Mouse (Mus musculus): Measurements from ENCODE around the gene Otop2. TPM values are rescaled to one million over a fixed set of nuclear protein-coding genes. Genes with fewer than 3 reads are reported as not detected.

Otop2 gene
- not detected in 2 replicates for polyA plus RNA-seq (2015; fragmentation: Nextera tagmentation; extraction: Ambion mirVana)

DNA sequence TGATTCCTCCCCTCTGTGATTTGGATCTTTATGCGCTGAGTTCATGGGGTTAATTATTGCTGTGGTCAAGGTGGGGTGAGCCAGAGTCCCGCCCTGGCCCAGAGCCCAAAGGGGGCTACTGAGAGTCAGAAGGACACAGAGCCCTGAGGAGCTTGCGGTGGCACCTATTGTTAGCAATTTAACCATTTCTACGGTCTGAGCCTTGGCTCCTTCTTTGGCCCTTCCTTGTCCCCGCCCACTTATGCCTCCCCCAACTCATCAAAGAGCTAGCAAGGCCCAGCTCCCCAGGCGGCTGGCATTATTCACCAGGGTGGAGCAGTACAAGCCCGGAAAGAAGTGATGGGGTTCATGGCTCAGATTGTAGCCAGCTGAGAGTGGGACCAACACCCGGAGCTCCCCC lies at the start of gene Otop2:
Otop2 (plus strand) TSS at position 301 of the 400 bp plus-strand sequence.

GRCm38 (mm10) chr11:115267061-115267883 lies 39.7 kb upstream of the Otop2 start, which contains the start of gene Grin2c:
TSS of gene Grin2c (minus strand) at chr11:115267243.

GRCm38 (mm10) chr11:115276780-115277603 lies 30.0 kb upstream of the Otop2 start, which contains the start of gene Fdxr:
TSS of gene Fdxr (minus strand) at chr11:115277050.

DNA sequence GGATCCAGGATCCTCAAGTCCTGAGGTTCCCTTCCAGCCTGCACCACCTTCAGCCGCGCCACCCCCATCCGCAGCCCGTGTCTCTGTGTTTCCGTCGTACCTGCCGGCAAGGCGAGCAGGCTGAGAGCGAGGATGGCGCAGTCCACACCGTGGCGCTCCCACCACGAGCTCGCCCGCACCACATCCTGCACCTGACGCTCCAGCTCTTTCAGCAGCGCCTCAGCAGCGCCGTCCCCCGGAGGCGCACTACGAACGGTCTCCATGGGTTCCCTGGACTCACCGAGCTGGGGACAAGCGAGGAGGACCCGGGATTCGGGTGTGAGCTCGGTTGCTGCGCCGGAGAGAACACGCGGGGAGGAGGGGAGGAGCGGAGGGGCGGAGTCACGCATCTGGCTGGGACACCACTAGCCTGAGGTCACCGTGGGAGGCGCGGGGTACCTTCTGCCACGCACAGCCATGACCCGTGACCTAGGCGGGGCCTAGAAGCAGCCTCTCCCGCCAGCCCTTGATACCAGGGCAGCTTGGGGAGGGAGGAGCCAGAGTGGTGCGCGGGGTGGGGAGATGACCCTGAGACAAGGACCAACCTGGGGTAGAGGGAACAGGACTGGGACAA lies 9.6 kb upstream of the Otop2 start, which contains the start of gene Fads6:
Fads6 (minus strand) TSS at position 450 of the 613 bp plus-strand sequence.

DNA sequence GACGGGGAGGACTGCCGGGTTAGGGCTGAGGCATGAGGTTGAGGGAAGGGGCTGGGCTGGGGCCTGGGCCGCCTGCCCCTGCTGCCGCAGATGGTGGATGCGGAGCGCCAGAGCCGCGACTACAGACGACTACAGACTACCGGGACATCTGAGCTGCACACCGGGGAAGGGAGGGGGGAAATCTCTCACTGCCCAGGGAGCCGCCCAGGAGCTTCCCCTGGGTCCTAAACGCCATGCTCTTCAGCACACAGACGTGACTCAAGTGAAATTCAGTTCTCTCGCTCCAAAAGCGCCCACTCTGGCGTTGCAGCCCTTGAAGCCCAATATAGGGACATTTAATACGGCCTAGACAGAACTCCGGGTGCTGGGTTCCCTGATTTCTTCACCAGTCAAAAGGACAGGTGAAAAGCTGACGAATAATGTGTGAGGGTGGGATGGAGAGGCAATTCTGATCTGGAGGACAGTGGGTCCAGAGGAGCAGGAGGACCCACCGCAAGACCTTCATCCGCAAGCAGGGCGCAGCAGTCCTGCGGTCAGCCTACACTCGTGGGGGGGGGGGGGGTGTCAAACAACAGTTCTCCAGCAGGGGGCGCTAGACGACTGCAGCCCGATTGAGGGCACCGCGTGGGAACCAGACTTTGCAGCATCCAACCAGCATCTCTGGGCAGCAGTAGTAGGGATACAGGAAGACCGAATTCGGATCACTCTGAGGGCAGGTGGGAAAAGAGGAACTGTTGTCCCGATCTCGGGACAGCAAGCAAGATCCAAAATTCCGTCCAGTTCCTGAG lies 15.1 kb downstream of the Otop2 start, which contains the start of gene Ush1g:
Ush1g (minus strand) TSS at position 136 of the 788 bp plus-strand sequence.

GRCm38 (mm10) chr11:115334531-115334930 lies 27.6 kb downstream of the Otop2 start, which contains the start of gene Otop3:
TSS of gene Otop3 (plus strand) at chr11:115334731.

GRCm38 (mm10) chr11:115367395-115367944 lies 60.5 kb downstream of the Otop2 start, which contains the start of gene Hid1:
TSS of gene Hid1 (minus strand) at chr11:115367756.

Other genes with a start within 250 kb of the Otop2 start
- gene Cd300e, start 245.0 kb upstream of the Otop2 start, polyA plus RNA-seq (2015; fragmentation: Nextera tagmentation; extraction: Ambion mirVana), result 0.22 TPM in 1 of 2 replicates, not detected in the other
- gene Rab37, start 215.7 kb upstream of the Otop2 start, polyA plus RNA-seq (2015; fragmentation: Nextera tagmentation; extraction: Ambion mirVana), result 0.80 and 1.4 TPM in 2 replicates
- gene Cd300lf, start 173.2 kb upstream of the Otop2 start, polyA plus RNA-seq (2015; fragmentation: Nextera tagmentation; extraction: Ambion mirVana), result 2.1 and 3.0 TPM in 2 replicates
- 38.7 and 39.4 TPM in 2 replicates for gene Slc9a3r1, start 143.8 kb upstream of the Otop2 start, polyA plus RNA-seq (2015; fragmentation: Nextera tagmentation; extraction: Ambion mirVana)
- gene Tmem104, start 119.7 kb upstream of the Otop2 start, polyA plus RNA-seq (2015; fragmentation: Nextera tagmentation; extraction: Ambion mirVana), result 10.0 and 10.9 TPM in 2 replicates
- 20.1 and 32.7 TPM in 2 replicates for gene Nat9, start 119.3 kb upstream of the Otop2 start, polyA plus RNA-seq (2015; fragmentation: Nextera tagmentation; extraction: Ambion mirVana)
- gene Grin2c, start 39.9 kb upstream of the Otop2 start, polyA plus RNA-seq (2015; fragmentation: Nextera tagmentation; extraction: Ambion mirVana), result 0.28 and 0.81 TPM in 2 replicates
- gene Fdxr, start 30.1 kb upstream of the Otop2 start, polyA plus RNA-seq (2015; fragmentation: Nextera tagmentation; extraction: Ambion mirVana), result 197 and 648 TPM in 2 replicates
- gene Fads6, start 9.5 kb upstream of the Otop2 start, polyA plus RNA-seq (2015; fragmentation: Nextera tagmentation; extraction: Ambion mirVana), result 2.4 and 5.1 TPM in 2 replicates
- gene Ush1g, start 14.9 kb downstream of the Otop2 start, polyA plus RNA-seq (2015; fragmentation: Nextera tagmentation; extraction: Ambion mirVana), result 0.25 and 0.33 TPM in 2 replicates
- gene Otop3, start 27.6 kb downstream of the Otop2 start, polyA plus RNA-seq (2015; fragmentation: Nextera tagmentation; extraction: Ambion mirVana), result 0.06 and 0.72 TPM in 2 replicates
- 20.9 and 34.4 TPM in 2 replicates for gene Hid1, start 60.6 kb downstream of the Otop2 start, polyA plus RNA-seq (2015; fragmentation: Nextera tagmentation; extraction: Ambion mirVana)
- gene Cdr2l, start 74.8 kb downstream of the Otop2 start, polyA plus RNA-seq (2015; fragmentation: Nextera tagmentation; extraction: Ambion mirVana), result 14.3 and 16.0 TPM in 2 replicates
- 196 and 213 TPM in 2 replicates for gene Mrpl58, start 96.6 kb downstream of the Otop2 start, polyA plus RNA-seq (2015; fragmentation: Nextera tagmentation; extraction: Ambion mirVana)
- 1,031 and 1,050 TPM in 2 replicates for gene Atp5h, start 112.8 kb downstream of the Otop2 start, polyA plus RNA-seq (2015; fragmentation: Nextera tagmentation; extraction: Ambion mirVana)
- gene Kctd2, start 113.0 kb downstream of the Otop2 start, polyA plus RNA-seq (2015; fragmentation: Nextera tagmentation; extraction: Ambion mirVana), result 24.6 and 37.0 TPM in 2 replicates
- gene Trim80, start 133.4 kb downstream of the Otop2 start, polyA plus RNA-seq (2015; fragmentation: Nextera tagmentation; extraction: Ambion mirVana), result 0.07 and 0.22 TPM in 2 replicates
- gene Slc16a5, start 155.3 kb downstream of the Otop2 start, polyA plus RNA-seq (2015; fragmentation: Nextera tagmentation; extraction: Ambion mirVana), result 0.79 and 1.4 TPM in 2 replicates
- 5.6 and 7.3 TPM in 2 replicates for gene Armc7, start 168.5 kb downstream of the Otop2 start, polyA plus RNA-seq (2015; fragmentation: Nextera tagmentation; extraction: Ambion mirVana)
- gene Nt5c, start 184.7 kb downstream of the Otop2 start, polyA plus RNA-seq (2015; fragmentation: Nextera tagmentation; extraction: Ambion mirVana), result 163 and 190 TPM in 2 replicates
- gene Jpt1, start 207.2 kb downstream of the Otop2 start, polyA plus RNA-seq (2015; fragmentation: Nextera tagmentation; extraction: Ambion mirVana), result 241 and 379 TPM in 2 replicates
- 772 and 779 TPM in 2 replicates for gene Sumo2, start 229.1 kb downstream of the Otop2 start, polyA plus RNA-seq (2015; fragmentation: Nextera tagmentation; extraction: Ambion mirVana)

Measured in adrenal gland, postnatal 0 days (tissue).